Mouse (Mus musculus): ENCODE measurements around the gene Mobp. TPM values are rescaled to one million over a fixed set of nuclear protein-coding genes. Genes with fewer than 3 reads are reported as not detected.

Gene Mobp
- total RNA-seq, 2 experiments from 2014 or later, result 0.16 to 0.27 TPM

DNA sequence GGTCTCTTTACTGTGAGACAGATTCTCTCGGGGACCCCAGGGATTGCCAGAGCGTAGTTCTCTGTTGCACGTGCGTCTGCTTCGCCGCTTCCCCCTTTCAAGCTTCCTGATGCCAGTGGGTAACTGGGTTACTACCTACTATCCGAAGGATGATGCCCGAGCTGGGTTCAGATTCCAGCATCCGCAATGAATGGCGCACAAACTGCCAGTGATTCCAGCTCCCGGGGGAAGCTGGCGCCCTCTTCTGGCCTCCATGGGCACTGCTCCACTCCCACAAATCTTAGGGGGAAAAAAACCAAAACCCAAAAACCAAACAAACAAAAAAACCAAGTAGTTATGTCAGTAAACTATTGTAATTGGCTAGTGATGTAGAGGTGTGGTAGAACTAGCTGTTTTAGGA, 53.2 kb downstream of the Mobp start:
- DNase-seq, result no peak
- intact Hi-C loops (cut with DNase I; ENCODE audit: low total_unique reads), result no loop called here

GRCm38 (mm10) chr9:120203936-120204335, 54.4 kb downstream of the Mobp start:
- intact Hi-C loops (cut with DNase I; ENCODE audit: low total_unique reads), result no loop called here

DNA sequence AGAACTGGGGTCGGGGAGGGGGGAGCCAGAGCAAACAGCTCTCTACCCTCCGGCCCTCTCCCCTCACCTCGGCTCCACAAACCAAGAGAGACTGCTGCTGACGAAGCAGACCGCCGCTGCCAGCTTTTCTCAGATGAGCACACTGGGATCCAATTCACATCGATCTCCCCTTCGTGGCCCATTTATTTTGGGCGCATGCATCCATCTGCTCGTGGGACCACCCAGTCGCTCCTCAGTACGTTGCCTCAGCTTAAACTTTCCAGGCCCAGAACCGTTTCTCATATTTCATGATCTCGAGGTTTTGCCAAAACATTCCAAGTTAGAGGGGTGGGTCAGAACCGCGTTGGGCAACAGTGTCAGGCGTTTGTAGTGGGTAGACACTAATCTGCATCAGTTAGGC, 57.4 kb downstream of the Mobp start:
- intact Hi-C loops (cut with DNase I; ENCODE audit: low total_unique reads), result no loop called here
- DNase-seq, result no peak

More at GRCm38 (mm10) chr9:120203936-120204335, 54.4 kb downstream of the Mobp start:
- no peak for DNase-seq

DNA sequence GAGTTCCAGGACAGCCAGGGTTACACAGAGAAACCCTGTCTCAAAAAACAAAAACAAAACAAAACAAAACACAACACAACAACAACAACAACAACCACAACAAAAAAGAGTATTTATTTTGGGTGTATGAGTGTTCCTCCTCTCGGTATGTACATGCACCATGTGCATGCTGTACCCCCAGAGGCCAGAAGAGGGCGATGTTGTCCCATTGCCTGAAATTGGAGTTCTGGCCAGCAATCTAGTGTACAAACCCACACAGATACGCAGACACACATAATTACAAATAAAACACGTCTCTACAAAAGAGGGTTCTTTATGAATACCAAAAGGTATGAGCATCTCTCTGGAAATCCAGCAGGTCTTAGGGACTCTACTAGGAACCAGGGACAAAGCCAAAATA, 60.6 kb downstream of the Mobp start:
- DNase-seq, result no peak
- intact Hi-C loops (cut with DNase I; ENCODE audit: low total_unique reads), result no loop called here

- no peak for DNase-seq
- intact Hi-C loops (cut with DNase I; ENCODE audit: low total_unique reads), result no loop called here
Observed at GRCm38 (mm10) chr9:120210865-120211264, 61.4 kb downstream of the Mobp start.

GRCm38 (mm10) chr9:120212936-120213335, 63.4 kb downstream of the Mobp start:
- DNase-seq, result no peak
- intact Hi-C loops (cut with DNase I; ENCODE audit: low total_unique reads), result no loop called here

- no peak for DNase-seq
- intact Hi-C loops (cut with DNase I; ENCODE audit: low total_unique reads), result no loop called here
Observed at GRCm38 (mm10) chr9:120214978-120215495, 65.5 kb downstream of the Mobp start.

DNA sequence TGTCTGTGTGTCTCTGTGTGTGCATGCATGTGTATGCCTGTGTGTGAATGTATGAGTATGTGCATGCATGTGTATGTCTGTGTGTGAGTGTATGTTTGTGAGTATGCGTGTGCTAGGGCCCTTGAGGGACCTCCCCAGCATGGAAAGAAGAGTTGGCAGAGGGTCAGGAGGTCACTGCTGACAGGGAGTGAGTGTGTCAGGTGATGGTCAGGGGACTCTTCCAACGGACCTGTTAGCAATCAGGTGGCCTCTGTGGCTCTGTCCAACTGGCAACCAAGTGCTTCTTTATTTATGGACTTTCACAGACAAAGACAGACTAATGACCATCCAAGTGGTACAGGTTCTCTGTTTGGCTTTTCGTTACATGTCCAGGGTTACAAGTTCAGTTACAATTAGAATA, 69.9 kb downstream of the Mobp start:
- intact Hi-C loops (cut with DNase I; ENCODE audit: low total_unique reads), result no loop called here
- DNase-seq, result no peak

Other genes starting within 250 kb of the Mobp start
- gene Gorasp1, start 212.1 kb upstream of the Mobp start, total RNA-seq (2021), result 10 to 100 TPM; 16.9 to 17.7 TPM
- not detected for gene Ttc21a, start 212.1 kb upstream of the Mobp start, total RNA-seq (2021)
- gene Csrnp1, start 165.0 kb upstream of the Mobp start, total RNA-seq (2021), result 1 to 10 TPM; 1.9 to 2.5 TPM
- gene Xirp1, start 126.1 kb upstream of the Mobp start, total RNA-seq (2021), result 100 to 1,000 TPM in 1 of 2 experiments, 10 to 100 TPM in 1; 47.9 to 100 TPM
- 1 to 10 TPM in 1 of 2 experiments, under 1 TPM in 1; 0.91 to 1.9 TPM for gene Cx3cr1, start 79.8 kb upstream of the Mobp start, total RNA-seq (2021)
- gene Ccr8, start 57.6 kb upstream of the Mobp start, total RNA-seq (2021), result not detected
- 1 to 10 TPM; 9.2 to 9.5 TPM for gene Slc25a38, start 39.3 kb upstream of the Mobp start, total RNA-seq (2021)
- 100 to 1,000 TPM; 554 to 604 TPM for gene Rpsa, start 22.0 kb upstream of the Mobp start, total RNA-seq (2021)
- under 1 TPM; 0.57 to 0.89 TPM for gene Myrip, start 151.8 kb downstream of the Mobp start, total RNA-seq (2021)